In genomic region chr8:70760350-70760749, GRCm38 (mm10) we compare ENCODE assay signal across 8 mouse cellular contexts. TPM values are rescaled to one million over a fixed set of nuclear protein-coding genes. Genes with fewer than 3 reads are reported as not detected.
DNase-seq lines count a peak whose midpoint lies in the region; ATAC-seq and TF ChIP-seq lines count a peak whose summit lies in the region.

No protein-coding gene starts in this region.

- ATAC-seq in limb, embryonic 11.5 days (ENCODE audit: insufficient number of reproducible peaks, low FRiP score, low TSS enrichment, low read depth) = no peak
- ATAC-seq in neural tube, embryonic 15.5 days (ENCODE audit: low FRiP score) = no peak

- H3K36me3 ChIP-seq in limb, embryonic 11.5 days (ENCODE audit: control insufficient read depth, insufficient read depth, low read length) = peaks cover 3% of the 10 kb centered on the region; the same call in 1 of the 2 replicates
- H3K36me3 ChIP-seq in neural tube, embryonic 15.5 days = peaks cover 32% of the 10 kb centered on the region

- H3K4me2 ChIP-seq in limb, embryonic 11.5 days (ENCODE audit: low read depth, severe bottlenecking) = peak overlapping the region; percentile 97
- H3K4me2 ChIP-seq in neural tube, embryonic 15.5 days = peak overlapping the region; percentile 98

- no peaks in the 10 kb centered on the region for H3K9me3 ChIP-seq in limb, embryonic 11.5 days (ENCODE audit: control insufficient read depth, low read length)
- H3K9me3 ChIP-seq in neural tube, embryonic 15.5 days (replicated peaks) = no peaks in the 10 kb centered on the region

- intact Hi-C loops in gastrocnemius, adult 2 months (cut with DNase I) = no loop called here
- intact Hi-C loops in gastrocnemius, postnatal 36 days (cut with DNase I) = no loop called here

- DNase-seq in gastrocnemius, adult 2 months = no peak
- no peak for DNase-seq in gastrocnemius, postnatal 36 days
- peak; percentile 34 for DNase-seq in thymus, postnatal 0 days (ENCODE audit: low spot score)
- no peak for DNase-seq in thymus, postnatal 25 days
- no peak for DNase-seq in limb, embryonic 11.5 days (ENCODE audit: low spot score)
- DNase-seq in gastrocnemius, postnatal 25 days = no peak
- DNase-seq in embryo, embryonic 10.5 days (ENCODE audit: low spot score) = no peak

- H3K27me3 ChIP-seq in limb, embryonic 11.5 days (ENCODE audit: control insufficient read depth, insufficient read depth, low read length) = no peaks in the 10 kb centered on the region
- H3K27me3 ChIP-seq in neural tube, embryonic 15.5 days (replicated peaks) = no peaks in the 10 kb centered on the region

- peaks cover 3% of the 10 kb centered on the region; the same call in 1 of the 2 replicates for H3K4me1 ChIP-seq in limb, embryonic 11.5 days (ENCODE audit: control insufficient read depth, insufficient read depth, low read length)
- peaks cover 54% of the 10 kb centered on the region for H3K4me1 ChIP-seq in neural tube, embryonic 15.5 days

- H3K9ac ChIP-seq in limb, embryonic 11.5 days (ENCODE audit: low read length) = peak overlapping the region; percentile 59
- H3K9ac ChIP-seq in neural tube, embryonic 15.5 days (replicated peaks) = peak overlapping the region; percentile 84

- no peak for TF ChIP-seq CTCF in gastrocnemius, adult 2 months (IDR thresholded peaks at IDR 0.05)

- H3K4me3 ChIP-seq in gastrocnemius, adult 2 months = peak overlapping the region; percentile 88
- peak overlapping the region; percentile 66 for H3K4me3 ChIP-seq in limb, embryonic 11.5 days (ENCODE audit: low read depth, low read length)
- peak overlapping the region; percentile 75 for H3K4me3 ChIP-seq in neural tube, embryonic 15.5 days (replicated peaks)

- WGBS in limb, embryonic 11.5 days = 2% methylated on average over 22 of the region's 22 CpGs
- under 1% methylated on average over 22 of the region's 22 CpGs for WGBS in neural tube, embryonic 15.5 days

- H3K27ac ChIP-seq in gastrocnemius, adult 2 months = peak overlapping the region; percentile 94
- H3K27ac ChIP-seq in limb, embryonic 11.5 days (replicated peaks; ENCODE audit: low read depth, low read length) = peak overlapping the region; percentile 42; the same call in 1 of the 2 replicates
- H3K27ac ChIP-seq in neural tube, embryonic 15.5 days (replicated peaks) = peak overlapping the region; percentile 85

RNA-seq across cellular contexts. Expression of gene Mpv17l2, which starts 0.4 kb away (rescaled TPM):
- total RNA-seq in gastrocnemius, adult 2 months (2021) = 10 to 100 TPM; 21.0 to 22.8 TPM
- total RNA-seq in gastrocnemius, postnatal 36 days (2021) = 10 to 100 TPM; 20.7 to 21.4 TPM
- polyA plus RNA-seq in thymus, postnatal 0 days (2015; fragmentation: Nextera tagmentation; extraction: Ambion mirVana) = 54.3 and 54.4 TPM in 2 replicates
- 23.1 and 23.6 TPM in 2 replicates for polyA plus RNA-seq in limb, embryonic 11.5 days (2014; fragmentation: Nextera tagmentation; extraction: Ambion mirVana)
- 40.5 and 43.5 TPM in 2 replicates for polyA plus RNA-seq in neural tube, embryonic 15.5 days (2015; fragmentation: Nextera tagmentation; extraction: Ambion mirVana)
- total RNA-seq in gastrocnemius, postnatal 25 days (2021) = 10 to 100 TPM; 19.6 to 25.6 TPM

RNA-seq across cellular contexts. Expression of gene Rab3a, which starts 5.9 kb away (rescaled TPM):
- total RNA-seq in gastrocnemius, adult 2 months (2021) = 10 to 100 TPM; 31.9 to 39.8 TPM
- total RNA-seq in gastrocnemius, postnatal 36 days (2021) = 10 to 100 TPM; 36.8 to 37.3 TPM
- 7.0 and 8.0 TPM in 2 replicates for polyA plus RNA-seq in thymus, postnatal 0 days (2015; fragmentation: Nextera tagmentation; extraction: Ambion mirVana)
- 11.6 and 12.3 TPM in 2 replicates for polyA plus RNA-seq in limb, embryonic 11.5 days (2014; fragmentation: Nextera tagmentation; extraction: Ambion mirVana)
- polyA plus RNA-seq in neural tube, embryonic 15.5 days (2015; fragmentation: Nextera tagmentation; extraction: Ambion mirVana) = 536 and 627 TPM in 2 replicates
- total RNA-seq in gastrocnemius, postnatal 25 days (2021) = 10 to 100 TPM; 40.0 to 40.4 TPM

RNA-seq across cellular contexts. Expression of gene Pik3r2, which starts 16.2 kb away (rescaled TPM):
- 10 to 100 TPM; 13.9 to 16.2 TPM for total RNA-seq in gastrocnemius, adult 2 months (2021)
- 10 to 100 TPM; 14.3 to 16.1 TPM for total RNA-seq in gastrocnemius, postnatal 36 days (2021)
- 35.1 and 38.6 TPM in 2 replicates for polyA plus RNA-seq in thymus, postnatal 0 days (2015; fragmentation: Nextera tagmentation; extraction: Ambion mirVana)
- 46.9 and 48.3 TPM in 2 replicates for polyA plus RNA-seq in limb, embryonic 11.5 days (2014; fragmentation: Nextera tagmentation; extraction: Ambion mirVana)
- 97.5 and 102 TPM in 2 replicates for polyA plus RNA-seq in neural tube, embryonic 15.5 days (2015; fragmentation: Nextera tagmentation; extraction: Ambion mirVana)
- 10 to 100 TPM; 13.1 to 18.7 TPM for total RNA-seq in gastrocnemius, postnatal 25 days (2021)

RNA-seq across cellular contexts. Expression of gene Pde4c, which starts 36.8 kb away (rescaled TPM):
- total RNA-seq in gastrocnemius, adult 2 months (2021) = 1 to 10 TPM; 2.4 to 3.0 TPM
- total RNA-seq in gastrocnemius, postnatal 36 days (2021) = 1 to 10 TPM; 1.9 to 2.1 TPM
- polyA plus RNA-seq in thymus, postnatal 0 days (2015; fragmentation: Nextera tagmentation; extraction: Ambion mirVana) = 0.28 and 0.35 TPM in 2 replicates
- polyA plus RNA-seq in limb, embryonic 11.5 days (2014; fragmentation: Nextera tagmentation; extraction: Ambion mirVana) = 0.08 and 0.13 TPM in 2 replicates
- 0.17 and 0.40 TPM in 2 replicates for polyA plus RNA-seq in neural tube, embryonic 15.5 days (2015; fragmentation: Nextera tagmentation; extraction: Ambion mirVana)
- total RNA-seq in gastrocnemius, postnatal 25 days (2021) = 1 to 10 TPM; 1.6 to 2.3 TPM

RNA-seq across cellular contexts. Expression of gene Gm3336, which starts 42.0 kb away (rescaled TPM):
- not detected for total RNA-seq in gastrocnemius, adult 2 months (2021)
- not detected for total RNA-seq in gastrocnemius, postnatal 36 days (2021)
- 0.29 and 0.32 TPM in 2 replicates for polyA plus RNA-seq in thymus, postnatal 0 days (2015; fragmentation: Nextera tagmentation; extraction: Ambion mirVana)
- polyA plus RNA-seq in limb, embryonic 11.5 days (2014; fragmentation: Nextera tagmentation; extraction: Ambion mirVana) = not detected in 2 replicates
- polyA plus RNA-seq in neural tube, embryonic 15.5 days (2015; fragmentation: Nextera tagmentation; extraction: Ambion mirVana) = not detected in 2 replicates
- not detected for total RNA-seq in gastrocnemius, postnatal 25 days (2021)

Comparison
In these comparisons a context has a peak if more than half of its experiments do, and no peak if none do; other contexts are left out.
1. H3K27ac ChIP-seq: peak in every context shown above with its lines; median percentile 94 in gastrocnemius, adult 2 months; 85 in neural tube, embryonic 15.5 days; 42 in limb, embryonic 11.5 days.